In genomic region chr9:102792836-102793235, GRCm38 (mm10) we compare ENCODE assay signal across 33 mouse cellular contexts. TPM values are rescaled to one million over a fixed set of nuclear protein-coding genes. Genes with fewer than 3 reads are reported as not detected.
DNase-seq lines count a peak whose midpoint lies in the region; ATAC-seq and TF ChIP-seq lines count a peak whose summit lies in the region.
"Had no signal": no experiment of that assay in that cellular context is flagged by ENCODE, and none has a peak within 500 bp of the region (broad histone marks: within the 10 kb centered on the region; RNA-seq: fewer than 3 reads in every experiment).

No protein-coding gene starts in this region.

- DNase-seq in heart, adult 18-20 months: no peak
- peak; percentile 21 for DNase-seq in retina, postnatal 1 day
- no peak for DNase-seq in retina, embryonic 14.5 days (ENCODE audit: low spot score)
- DNase-seq in MN1 (ENCODE audit: low spot score): peak; percentile 46
- peak; percentile 33 for DNase-seq in hindlimb bud, embryonic 11.5 days (ENCODE audit: extremely low spot score, low read depth, low spot score)
- DNase-seq in hindbrain, postnatal 0 days (ENCODE audit: low spot score): no peak
- no peak for DNase-seq in layer of hippocampus, adult 18-20 months (ENCODE audit: low spot score in 2 of 2)
- DNase-seq: cerebellum, adult 2 months; cerebellum, postnatal 14 days; forebrain, postnatal 0 days; gastrocnemius, postnatal 10 days; heart, postnatal 36 days; kidney, adult 2 months; kidney, postnatal 36 days; lung, embryonic 14.5 days; lung, postnatal 36 days; right cerebral cortex, adult 18-20 months; spleen, adult 18-20 months had no signal

- H3K4me1 ChIP-seq in heart, embryonic 13.5 days: peaks cover 6% of the 10 kb centered on the region; the same call in 1 of the 2 replicates
- no peaks in the 10 kb centered on the region for H3K4me1 ChIP-seq in hindbrain, postnatal 0 days (ENCODE audit: insufficient read depth, low read length)
- H3K4me1 ChIP-seq: embryonic facial prominence, embryonic 10.5 days; forebrain, embryonic 12.5 days; hindbrain, embryonic 15.5 days; midbrain, embryonic 10.5 days; midbrain, embryonic 15.5 days had no signal

- no peak for TF ChIP-seq CTCF in hindbrain, postnatal 0 days (IDR thresholded peaks at IDR 0.05; ENCODE audit: low read depth)

- H3K27ac ChIP-seq in heart, embryonic 13.5 days (replicated peaks): no peak overlapping the region
- H3K27ac ChIP-seq in hindbrain, postnatal 0 days: no peak overlapping the region; the same call in 1 of the 2 replicates
- H3K27ac ChIP-seq: embryonic facial prominence, embryonic 10.5 days; embryonic facial prominence, embryonic 15.5 days; forebrain, embryonic 12.5 days; heart, embryonic 15.5 days; hindbrain, embryonic 15.5 days; intestine, embryonic 15.5 days; left cerebral cortex, adult 2 months; limb, embryonic 12.5 days; liver, embryonic 15.5 days; midbrain, embryonic 10.5 days; midbrain, embryonic 15.5 days; neural tube, embryonic 15.5 days; stomach, postnatal 0 days had no signal

- 56% methylated on average over 14 of the region's 15 CpGs for WGBS in heart, embryonic 13.5 days
- WGBS in hindbrain, postnatal 0 days: 76% methylated on average over 15 of the region's 15 CpGs

- ATAC-seq in heart, embryonic 13.5 days (ENCODE audit: extremely low read depth, insufficient number of reproducible peaks, low FRiP score, low TSS enrichment): no peak
- ATAC-seq in hindbrain, postnatal 0 days: no peak
- ATAC-seq: midbrain, embryonic 15.5 days; Patski had no signal

- H3K36me3 ChIP-seq in heart, embryonic 13.5 days: no peaks in the 10 kb centered on the region
- no peaks in the 10 kb centered on the region for H3K36me3 ChIP-seq in hindbrain, postnatal 0 days (ENCODE audit: insufficient read depth, low read length)
- H3K36me3 ChIP-seq: embryonic facial prominence, embryonic 10.5 days; embryonic facial prominence, embryonic 15.5 days; forebrain, embryonic 12.5 days; heart, embryonic 15.5 days; hindbrain, embryonic 15.5 days; intestine, embryonic 15.5 days; limb, embryonic 12.5 days; liver, embryonic 15.5 days; midbrain, embryonic 10.5 days; midbrain, embryonic 15.5 days; neural tube, embryonic 15.5 days had no signal

- no peak overlapping the region for H3K9ac ChIP-seq in heart, embryonic 13.5 days
- no peak overlapping the region for H3K9ac ChIP-seq in hindbrain, postnatal 0 days (replicated peaks; ENCODE audit: low read length)
- H3K9ac ChIP-seq: embryonic facial prominence, embryonic 15.5 days; forebrain, embryonic 12.5 days; forebrain, postnatal 0 days; heart, embryonic 15.5 days; hindbrain, embryonic 15.5 days; intestine, embryonic 15.5 days; limb, embryonic 12.5 days; liver, embryonic 15.5 days; lung, embryonic 14.5 days; midbrain, embryonic 15.5 days; neural tube, embryonic 15.5 days had no signal

- H3K4me3 ChIP-seq in heart, embryonic 13.5 days: no peak overlapping the region
- no peak overlapping the region for H3K4me3 ChIP-seq in hindbrain, postnatal 0 days (ENCODE audit: low read length)
- H3K4me3 ChIP-seq: embryonic facial prominence, embryonic 10.5 days; embryonic facial prominence, embryonic 15.5 days; forebrain, embryonic 12.5 days; hindbrain, embryonic 15.5 days; intestine, embryonic 15.5 days; left cerebral cortex, adult 2 months; limb, embryonic 12.5 days; liver, embryonic 15.5 days; midbrain, embryonic 10.5 days; midbrain, embryonic 15.5 days; neural tube, embryonic 15.5 days had no signal

- no peaks in the 10 kb centered on the region for H3K27me3 ChIP-seq in heart, embryonic 13.5 days (replicated peaks)
- H3K27me3 ChIP-seq in hindbrain, postnatal 0 days (ENCODE audit: insufficient read depth, low read length): no peaks in the 10 kb centered on the region
- H3K27me3 ChIP-seq: embryonic facial prominence, embryonic 15.5 days; forebrain, embryonic 12.5 days; heart, embryonic 15.5 days; hindbrain, embryonic 15.5 days; intestine, embryonic 15.5 days; limb, embryonic 12.5 days; midbrain, embryonic 15.5 days; neural tube, embryonic 15.5 days; Patski had no signal

- peak overlapping the region; percentile 12; the same call in 1 of the 2 replicates for H3K4me2 ChIP-seq in heart, embryonic 13.5 days
- no peak overlapping the region for H3K4me2 ChIP-seq in hindbrain, postnatal 0 days (ENCODE audit: low read depth, low read length)
- H3K4me2 ChIP-seq: embryonic facial prominence, embryonic 15.5 days; forebrain, embryonic 12.5 days; hindbrain, embryonic 15.5 days; limb, embryonic 12.5 days; midbrain, embryonic 15.5 days had no signal

- H3K9me3 ChIP-seq in heart, embryonic 13.5 days: 0 out of 2 replicates have a peak, but pooled peaks cover 6% of the 10 kb centered on the region
- H3K9me3 ChIP-seq in hindbrain, postnatal 0 days (ENCODE audit: low read length): no peaks in the 10 kb centered on the region
- H3K9me3 ChIP-seq: embryonic facial prominence, embryonic 10.5 days; embryonic facial prominence, embryonic 15.5 days; forebrain, embryonic 12.5 days; heart, embryonic 15.5 days; hindbrain, embryonic 15.5 days; intestine, embryonic 15.5 days; limb, embryonic 12.5 days; liver, embryonic 15.5 days; midbrain, embryonic 10.5 days; midbrain, embryonic 15.5 days; neural tube, embryonic 15.5 days had no signal

RNA-seq across cellular contexts. Expression of gene Ryk, which starts 41.9 kb away (rescaled TPM):
- polyA plus RNA-seq in heart, embryonic 13.5 days (2015; fragmentation: Nextera tagmentation; extraction: Ambion mirVana): 9.6 and 10.8 TPM in 2 replicates
- 10 to 100 TPM; 35.6 to 40.0 TPM for total RNA-seq in heart, adult 18-20 months (2021)
- 41.4 and 47.7 TPM in 2 replicates for total RNA-seq in hindbrain, postnatal 0 days (2014; rRNA removed)
- polyA plus RNA-seq in hindbrain, postnatal 0 days (2015; fragmentation: Nextera tagmentation; extraction: Ambion mirVana): 9.3 and 10.2 TPM in 2 replicates
- total RNA-seq in layer of hippocampus, adult 18-20 months (2021): 10 to 100 TPM; 41.2 to 42.7 TPM

Comparison
In these comparisons a context has a peak if more than half of its experiments do, and no peak if none do; other contexts are left out.
1. DNase-seq: peak in retina, postnatal 1 day (single experiment), MN1 (single experiment) and hindlimb bud, embryonic 11.5 days (single experiment); none in heart, adult 18-20 months (0 of 2), retina, embryonic 14.5 days (single experiment), hindbrain, postnatal 0 days (single experiment) and layer of hippocampus, adult 18-20 months (0 of 2).